Comparison of ENCODE assay signal across 9 mouse cellular contexts in the genomic region with DNA sequence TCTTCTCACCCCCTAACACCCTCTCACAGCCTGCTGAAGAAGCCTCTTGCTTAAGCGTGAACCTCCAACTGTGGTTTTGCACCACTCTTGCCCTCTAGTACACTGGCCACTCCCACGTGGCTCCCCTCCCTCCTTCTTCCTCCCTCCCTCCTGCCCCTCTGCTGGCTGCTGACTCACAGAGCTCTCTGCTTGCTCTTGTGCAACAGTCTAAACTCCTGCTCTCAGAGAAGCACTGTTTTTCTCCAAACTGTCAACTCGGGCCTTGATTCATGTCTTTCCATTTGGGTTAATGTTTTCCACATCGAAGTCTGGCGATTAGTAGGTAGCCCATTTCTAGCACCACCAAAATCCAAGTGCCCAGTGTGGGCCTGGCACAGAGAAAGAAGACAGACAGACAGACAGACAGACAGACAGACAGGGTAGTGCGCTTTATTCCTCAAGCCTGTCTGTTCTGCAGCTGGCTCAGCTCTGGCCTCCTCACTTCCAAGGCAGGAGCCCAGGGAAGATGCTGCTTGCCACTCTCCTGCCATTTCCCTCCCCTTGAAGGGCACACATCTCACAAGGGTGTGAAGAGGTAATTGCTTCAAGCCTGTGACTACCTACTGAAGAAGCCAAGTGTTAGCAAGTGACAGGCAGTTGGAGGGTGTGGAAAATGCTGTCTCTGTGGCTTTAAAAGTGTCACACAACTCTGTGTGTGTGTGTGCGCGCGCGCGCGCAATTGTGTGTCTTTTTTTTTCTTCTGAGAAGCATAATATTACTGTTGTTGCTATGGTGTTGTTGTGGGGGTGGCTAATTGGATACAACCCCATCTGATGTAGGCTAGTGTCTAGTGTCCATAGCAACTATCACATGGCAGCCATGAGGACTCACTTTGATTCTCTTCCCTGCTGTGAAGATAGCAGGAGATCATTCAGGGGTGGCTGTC.
A peak's percentile ranks its signal among the peaks of the same experiment; 100 is the strongest.
DNase-seq lines count a peak whose midpoint lies in the region; ATAC-seq lines count a peak whose summit lies in the region.
"Had no signal": no experiment of that assay in that cellular context is flagged by ENCODE, and none has a peak within 500 bp of the region (broad histone marks: within the 10 kb centered on the region; RNA-seq: fewer than 3 reads in every experiment).

No protein-coding gene starts in this region.

- H3K27me3 ChIP-seq in heart, embryonic 16.5 days (ENCODE audit: control insufficient read depth, insufficient read depth, low read length) = no peaks in the 10 kb centered on the region
- peaks cover 22% of the 10 kb centered on the region for H3K27me3 ChIP-seq in megakaryocyte, embryonic 14.5 days (replicated peaks)
- H3K27me3 ChIP-seq: limb, embryonic 13.5 days had no signal

- 64% methylated on average over 12 of the region's 12 CpGs for WGBS in heart, embryonic 16.5 days

- no peak overlapping the region for H3K4me2 ChIP-seq in heart, embryonic 16.5 days (ENCODE audit: low read depth, low read length)
- H3K4me2 ChIP-seq: limb, embryonic 13.5 days had no signal

- DNase-seq in right cerebral cortex, adult 18-20 months = peak; percentile 55
- no peak for DNase-seq in right cerebral cortex, postnatal 4 days
- peak; percentile 53 for DNase-seq in c-Kit-positive CD71-negative TER-119-negative erythroid progenitor cells, embryonic 14.5 days (ENCODE audit: low read depth)
- peak; percentile 51 to 65 for DNase-seq in layer of hippocampus, adult 8-10 months (ENCODE audit: low spot score in 2 of 2)
- peak; percentile 64 to 85 for DNase-seq in urinary bladder, postnatal 36 days (ENCODE audit: low spot score in 2 of 2)
- DNase-seq in thymus, postnatal 25 days = no peak

- H3K9ac ChIP-seq in heart, embryonic 16.5 days (ENCODE audit: low read length) = no peak overlapping the region
- H3K9ac ChIP-seq: limb, embryonic 13.5 days had no signal

- peaks cover 34% of the 10 kb centered on the region for H3K4me1 ChIP-seq in heart, embryonic 16.5 days (ENCODE audit: control insufficient read depth, insufficient read depth, low read length)
- H3K4me1 ChIP-seq in megakaryocyte, embryonic 14.5 days = peaks cover 36% of the 10 kb centered on the region

- H3K27ac ChIP-seq in heart, embryonic 16.5 days (ENCODE audit: low read length) = peak overlapping the region; percentile 59
- H3K27ac ChIP-seq: limb, embryonic 13.5 days had no signal

- peak; percentile 75; the same call in 1 of the 2 replicates for ATAC-seq in heart, embryonic 16.5 days (replicated peaks; ENCODE audit: extremely low read depth, insufficient read depth, low FRiP score)

- H3K9me3 ChIP-seq in heart, embryonic 16.5 days (replicated peaks; ENCODE audit: control insufficient read depth, low read length) = no peaks in the 10 kb centered on the region
- 0 out of 2 replicates have a peak, but pooled peaks cover 5% of the 10 kb centered on the region for H3K9me3 ChIP-seq in megakaryocyte, embryonic 14.5 days
- H3K9me3 ChIP-seq: limb, embryonic 13.5 days had no signal

- H3K4me3 ChIP-seq in heart, embryonic 16.5 days (ENCODE audit: low read length) = no peak overlapping the region
- H3K4me3 ChIP-seq in megakaryocyte, embryonic 14.5 days (replicated peaks) = peak overlapping the region; percentile 43
- H3K4me3 ChIP-seq: limb, embryonic 13.5 days had no signal

- H3K36me3 ChIP-seq in heart, embryonic 16.5 days (ENCODE audit: control insufficient read depth, insufficient read depth) = no peaks in the 10 kb centered on the region
- H3K36me3 ChIP-seq in megakaryocyte, embryonic 14.5 days (replicated peaks; ENCODE audit: low read length) = no peaks in the 10 kb centered on the region
- H3K36me3 ChIP-seq: limb, embryonic 13.5 days had no signal

Comparison
In these comparisons a context has a peak if more than half of its experiments do, and no peak if none do; other contexts are left out.
1. DNase-seq: peak in right cerebral cortex, adult 18-20 months (single experiment), c-Kit-positive CD71-negative TER-119-negative erythroid progenitor cells, embryonic 14.5 days (single experiment), layer of hippocampus, adult 8-10 months (2 of 2) and urinary bladder, postnatal 36 days (2 of 2); none in right cerebral cortex, postnatal 4 days (single experiment) and thymus, postnatal 25 days (single experiment).